Mouse (Mus musculus) megakaryocyte-erythroid progenitor cell, adult 5-6 weeks (primary cell): ENCODE results near the gene Eml1. TPM values are rescaled to one million over a fixed set of nuclear protein-coding genes. Genes with fewer than 3 reads are reported as not detected.

ENCODE experiments used
- ATAC-seq: replicated peaks from 2 replicates; pipeline ENCODE4 v1.8.0; 2016; ENCODE audit warnings: mild to moderate bottlenecking, inconsistent platforms; ENCODE audit not compliant: severe bottlenecking, poor library complexity, low FRiP score, low TSS enrichment
- total RNA-seq, 2 experiments: library from RNA; stranded (forward) in 1 of 2; stranded (reverse) in 1 of 2; fragments of 200-1000, 215-1000 nt in 1 of 2; fragments of >200 nt in 1 of 2; fragmentation: Nextera tagmentation in 1 of 2; gene quantifications; 2 replicates each; pipeline ENCODE4 v1.2.3; 2014 to 2017

Eml1 gene
- not detected in 2 replicates for total RNA-seq (2014; fragmentation: Nextera tagmentation)
- not detected in 2 replicates for total RNA-seq (2017)

- ATAC-seq: no peak
These were observed at the start of gene Eml1 for GRCm38 (mm10) chr12:108370596-108371428. Gene Eml1, plus strand, starts transcription at chr12:108370957.

- no peak for ATAC-seq
These were observed 44.4 kb upstream of the Eml1 start for GRCm38 (mm10) chr12:108326401-108326800.

GRCm38 (mm10) chr12:108327889-108328491 lies 42.8 kb upstream of the Eml1 start:
- no peak for ATAC-seq

GRCm38 (mm10) chr12:108333056-108333455 lies 37.7 kb upstream of the Eml1 start:
- ATAC-seq: peak; percentile 71

GRCm38 (mm10) chr12:108333481-108333882 lies 37.3 kb upstream of the Eml1 start:
- peak; percentile 10; the same call in 1 of the 2 replicates for ATAC-seq

- peak; percentile 93 for ATAC-seq
These were observed 36.8 kb upstream of the Eml1 start, which contains the start of gene Cyp46a1 for GRCm38 (mm10) chr12:108333895-108334445. Gene Cyp46a1, plus strand, starts transcription at chr12:108334381.

- ATAC-seq: no peak
These were observed 36.2 kb upstream of the Eml1 start for GRCm38 (mm10) chr12:108334529-108334928.

- no peak for ATAC-seq
These were observed 32.1 kb upstream of the Eml1 start for GRCm38 (mm10) chr12:108338572-108339190.

GRCm38 (mm10) chr12:108348151-108348550 lies 22.6 kb upstream of the Eml1 start:
- ATAC-seq: no peak

- no peak for ATAC-seq
These were observed 21.7 kb upstream of the Eml1 start for GRCm38 (mm10) chr12:108349026-108349425.

GRCm38 (mm10) chr12:108350931-108351330 lies 19.8 kb upstream of the Eml1 start:
- no peak for ATAC-seq

GRCm38 (mm10) chr12:108352371-108353136 lies 18.2 kb upstream of the Eml1 start:
- no peak for ATAC-seq

GRCm38 (mm10) chr12:108354284-108354683 lies 16.5 kb upstream of the Eml1 start:
- ATAC-seq: no peak

GRCm38 (mm10) chr12:108355271-108355670 lies 15.5 kb upstream of the Eml1 start:
- ATAC-seq: no peak

GRCm38 (mm10) chr12:108355986-108356385 lies 14.8 kb upstream of the Eml1 start:
- no peak for ATAC-seq

GRCm38 (mm10) chr12:108363796-108364195 lies 7.0 kb upstream of the Eml1 start:
- ATAC-seq: peak; percentile 94

GRCm38 (mm10) chr12:108365340-108365739 lies 5.4 kb upstream of the Eml1 start:
- no peak for ATAC-seq

GRCm38 (mm10) chr12:108365868-108366267 lies 4.9 kb upstream of the Eml1 start:
- no peak for ATAC-seq

GRCm38 (mm10) chr12:108367909-108368308 lies 2.8 kb upstream of the Eml1 start:
- no peak for ATAC-seq
